Mouse (Mus musculus): ENCODE data around the gene Zfp664.

Gene Zfp664

GRCm38 (mm10) chr5:124873096-124873495, 10.6 kb downstream of the Zfp664 start:
- DNase-seq = no peak

DNA sequence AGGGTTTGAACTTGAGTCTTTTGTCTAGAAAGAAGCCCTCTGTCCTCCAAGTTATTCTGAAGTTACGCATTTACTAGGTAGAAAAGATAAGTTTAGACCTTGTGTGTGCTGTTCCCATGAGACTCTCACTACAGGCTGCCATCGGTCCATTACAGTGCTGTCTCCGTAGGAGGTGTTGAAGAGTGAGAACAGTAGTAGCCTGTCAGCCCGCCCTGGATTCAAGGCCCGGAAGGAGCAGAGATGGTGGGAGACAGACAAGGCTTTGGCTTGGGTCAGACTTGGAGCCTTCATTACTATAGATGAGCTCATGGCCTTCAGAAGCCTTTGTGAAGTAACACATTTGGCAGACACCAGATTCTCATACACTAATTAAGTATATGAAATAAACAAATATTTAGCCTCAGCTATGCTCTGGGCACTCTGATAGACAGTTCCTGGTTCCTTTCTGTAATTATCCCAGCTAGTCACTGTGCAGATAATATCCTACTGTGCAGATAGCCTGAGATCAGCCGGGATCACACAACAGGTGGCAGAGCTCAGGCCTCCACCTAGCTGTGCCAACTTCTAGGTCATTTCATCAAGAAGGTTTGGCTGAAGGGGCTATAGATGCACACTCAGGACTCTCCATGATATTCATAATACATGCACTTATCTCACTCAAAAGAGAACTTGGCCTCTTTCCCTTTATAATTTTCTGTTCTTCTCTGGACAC, 11.6 kb downstream of the Zfp664 start:
- no peak for DNase-seq

- DNase-seq = no peak
These were observed 16.8 kb downstream of the Zfp664 start for GRCm38 (mm10) chr5:124879251-124879650.

DNA sequence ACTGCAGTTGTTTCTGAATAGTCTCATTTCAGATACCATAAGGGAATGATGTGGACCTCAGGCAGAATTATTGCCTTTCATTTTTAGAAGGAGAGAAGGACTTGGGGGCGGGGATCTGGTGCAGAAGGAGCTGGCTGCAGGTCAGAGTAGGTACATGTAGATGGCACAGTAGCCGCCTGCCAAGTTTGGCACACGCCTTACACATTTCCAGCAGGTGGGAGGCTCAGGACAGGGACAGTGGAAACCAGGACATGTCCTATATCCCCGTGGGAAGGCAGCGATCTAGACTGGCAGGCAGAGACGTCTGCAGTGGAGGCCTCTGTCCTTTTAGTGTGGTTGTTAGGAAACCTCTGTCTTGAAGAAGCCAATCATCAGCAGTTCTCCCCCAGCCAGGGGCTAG, 17.3 kb downstream of the Zfp664 start:
- no peak for DNase-seq

DNA sequence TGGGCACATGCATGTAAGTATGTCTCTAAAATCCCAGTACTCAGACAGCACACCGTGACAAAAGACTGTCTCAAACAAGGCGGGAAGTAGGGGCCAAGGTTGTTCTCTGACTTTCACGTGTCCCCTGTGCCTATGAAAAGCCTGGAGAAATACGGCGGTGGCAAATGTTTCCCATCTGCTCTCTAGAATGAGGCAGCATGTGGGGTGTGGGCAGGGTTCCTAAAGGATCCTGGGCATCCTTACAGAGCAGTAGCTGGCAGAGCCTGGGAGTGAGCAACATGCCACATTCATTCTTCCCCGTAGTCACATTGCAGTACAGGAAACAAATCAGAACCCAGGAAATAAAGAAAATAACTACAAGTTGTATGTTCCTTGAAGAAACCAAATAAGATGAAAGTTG, 21.4 kb downstream of the Zfp664 start:
- peak; percentile 58 for DNase-seq

GRCm38 (mm10) chr5:124888661-124889060, 26.2 kb downstream of the Zfp664 start:
- no peak for DNase-seq

- no peak for DNase-seq
These were observed 29.5 kb downstream of the Zfp664 start for GRCm38 (mm10) chr5:124891921-124892370.

DNA sequence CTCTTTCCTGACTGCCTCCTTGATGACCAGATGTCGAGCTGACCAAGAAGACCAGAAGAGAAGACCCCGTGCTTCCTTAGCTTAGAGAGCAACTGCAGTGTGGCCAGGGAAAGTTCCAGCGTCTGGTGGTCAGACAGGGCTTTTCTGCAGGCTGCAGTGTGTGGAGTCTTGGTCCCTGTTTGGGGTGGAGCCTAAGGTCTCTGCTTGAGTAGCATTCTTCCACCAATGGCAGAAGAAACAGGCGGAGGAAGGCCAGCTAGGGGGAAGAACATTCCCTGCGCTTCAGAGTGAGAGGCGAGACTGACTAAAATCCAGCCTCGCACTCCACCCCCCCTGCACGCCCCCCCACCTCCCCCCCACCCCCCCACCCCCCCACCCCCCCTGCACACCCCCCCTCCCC, 33.6 kb downstream of the Zfp664 start:
- DNase-seq = no peak

GRCm38 (mm10) chr5:124899945-124900631, 37.6 kb downstream of the Zfp664 start:
- peak; percentile 79 for DNase-seq

DNA sequence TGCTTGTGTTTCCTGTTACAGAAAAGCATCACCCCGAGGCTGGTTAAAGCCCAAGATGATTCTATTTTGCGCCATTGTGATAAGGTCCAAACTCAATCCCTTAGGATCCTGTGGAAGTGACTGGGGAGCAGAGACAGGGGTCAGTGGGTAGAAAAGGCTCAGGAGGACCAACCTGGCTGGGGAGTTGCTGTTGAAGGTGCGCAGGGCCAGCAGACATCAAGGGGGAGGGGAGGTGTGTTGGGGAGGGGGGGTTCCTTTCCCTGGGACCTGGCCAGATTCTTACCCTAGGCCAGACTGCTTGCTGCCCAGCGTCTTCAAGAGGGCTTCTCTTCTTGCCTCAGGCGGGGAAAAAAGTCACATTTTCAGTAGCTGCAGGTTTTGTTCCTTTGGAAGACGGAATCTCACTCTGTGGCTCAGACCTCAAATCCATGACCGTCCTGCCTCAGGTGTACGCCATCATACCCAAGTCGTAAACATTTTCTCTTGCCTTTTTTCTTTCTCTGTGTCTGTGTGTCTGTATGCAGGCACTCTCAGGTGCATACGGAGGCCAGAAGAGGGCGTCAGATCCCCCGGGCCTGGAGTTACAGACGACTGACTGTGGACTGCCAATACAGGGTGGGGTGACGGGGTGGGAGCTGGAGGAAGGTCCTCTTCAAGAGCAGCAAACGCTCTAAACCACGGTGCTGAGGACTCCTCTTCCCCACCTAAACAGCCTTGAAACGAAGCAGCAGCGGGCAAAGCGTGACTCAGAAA, 38.4 kb downstream of the Zfp664 start:
- DNase-seq = no peak

- DNase-seq = peak; percentile 38
These were observed 39.2 kb downstream of the Zfp664 start for GRCm38 (mm10) chr5:124901675-124902074.

- no peak for DNase-seq
These were observed 39.7 kb downstream of the Zfp664 start for GRCm38 (mm10) chr5:124902195-124902594.

- DNase-seq = no peak
These were observed 41.4 kb downstream of the Zfp664 start for GRCm38 (mm10) chr5:124903852-124904251.

DNA sequence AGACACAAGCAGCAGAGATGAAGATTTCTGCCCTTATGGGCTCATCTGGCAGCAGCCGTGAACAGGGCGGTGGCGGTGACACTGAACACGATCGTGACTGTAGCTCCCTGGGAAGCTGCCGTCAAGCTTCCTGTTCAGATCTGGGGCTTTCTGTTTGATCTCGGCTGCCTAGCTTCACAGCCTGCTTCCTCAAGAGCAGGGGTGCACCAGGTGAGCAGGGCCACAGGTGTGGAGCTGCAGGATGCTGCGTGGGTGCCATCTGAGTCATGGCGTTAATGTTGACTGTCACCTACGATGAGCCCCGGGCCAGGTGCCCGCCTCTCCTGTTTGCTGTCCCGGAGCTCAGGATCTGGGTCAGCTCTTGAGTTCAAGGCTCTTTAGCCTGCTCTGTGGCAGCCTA, 44.4 kb downstream of the Zfp664 start:
- DNase-seq = no peak

GRCm38 (mm10) chr5:124908860-124909259, 46.4 kb downstream of the Zfp664 start:
- peak; percentile 80 for DNase-seq

GRCm38 (mm10) chr5:124912276-124912675, 49.8 kb downstream of the Zfp664 start:
- DNase-seq = no peak

DNA sequence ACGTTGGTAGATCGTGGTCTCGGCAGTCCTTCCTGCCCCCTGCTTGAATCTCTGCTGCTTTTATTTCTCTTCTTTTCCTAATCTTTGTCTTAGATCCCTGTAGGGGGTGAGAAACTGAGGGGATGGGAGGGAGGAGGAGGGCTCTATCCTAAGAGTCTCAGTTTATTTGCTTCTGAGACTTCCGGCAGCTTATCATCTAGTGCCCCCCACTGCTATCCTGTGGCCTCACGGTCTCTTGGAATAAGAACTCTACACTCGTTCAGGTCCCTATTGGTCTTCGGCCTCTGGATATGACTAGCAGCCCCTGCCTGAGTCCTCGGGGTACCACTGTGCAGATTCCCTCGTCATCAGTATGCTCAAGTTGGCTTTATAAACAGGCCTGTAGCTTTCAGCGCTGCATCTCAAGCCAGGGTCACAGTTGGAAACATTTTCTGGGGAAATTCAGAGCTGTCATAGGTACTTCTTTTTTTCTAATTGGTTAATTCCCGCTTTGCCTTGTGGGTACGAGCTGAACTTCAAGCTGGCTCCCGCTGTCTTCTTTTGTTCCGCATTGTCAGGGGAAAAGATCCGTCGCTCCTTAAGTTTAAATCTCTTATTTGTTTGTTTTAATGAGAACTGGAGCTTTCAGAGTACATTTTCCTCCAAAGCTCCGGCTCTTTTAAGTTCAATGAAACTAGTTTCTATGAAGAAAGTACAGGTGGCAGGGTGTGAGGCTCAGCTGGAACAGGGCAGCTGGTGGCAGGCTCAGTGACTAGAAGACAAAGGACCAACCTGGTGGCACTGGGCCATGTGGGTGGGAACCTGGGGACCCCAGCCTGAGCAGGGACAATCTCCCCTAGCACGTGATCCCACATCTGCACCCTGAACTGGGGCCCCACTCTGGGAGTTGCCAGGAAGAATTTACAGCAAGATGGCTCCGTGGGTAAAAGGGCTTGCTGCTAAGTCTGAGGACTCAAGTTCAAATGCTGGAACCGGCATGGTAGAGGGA, 50.7 kb downstream of the Zfp664 start:
- DNase-seq = no peak

- DNase-seq = no peak
These were observed 57.3 kb downstream of the Zfp664 start for GRCm38 (mm10) chr5:124919798-124920197.

DNA sequence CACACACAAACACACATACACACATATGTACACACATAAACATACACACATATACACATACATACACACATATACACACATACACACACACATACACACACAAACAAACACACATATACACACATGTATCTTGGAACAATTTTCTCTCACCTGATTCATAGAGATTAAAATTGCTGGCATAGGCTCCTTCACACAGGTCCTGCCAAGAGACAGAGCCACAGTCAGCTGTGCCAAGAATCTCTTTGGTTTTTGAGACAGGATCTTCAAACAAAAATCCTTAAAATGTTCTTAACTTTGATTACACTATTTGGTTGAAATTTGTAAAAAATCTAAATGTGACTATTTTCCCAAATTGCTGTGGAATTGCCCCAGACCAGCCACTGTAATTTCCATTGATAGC, 58.9 kb downstream of the Zfp664 start:
- DNase-seq = no peak

GRCm38 (mm10) chr5:124922356-124923352, 60.2 kb downstream of the Zfp664 start:
- DNase-seq = peak; percentile 16

GRCm38 (mm10) chr5:124929425-124930054, 67.0 kb downstream of the Zfp664 start:
- DNase-seq = no peak

Data from right cerebral cortex, postnatal 25 days (tissue).